Mouse (Mus musculus) layer of hippocampus, adult 11-12 months (tissue): ENCODE data around the gene Gstp3.
A peak's percentile ranks its signal among the peaks of the same experiment; 100 is the strongest.

Experiments
- DNase-seq: peaks from one replicate; pipeline ENCODE4 v3.0.0; 2022; ENCODE audit warnings: low spot score

Gene Gstp3

GRCm38 (mm10) chr19:4059069-4059740 lies at the start of gene Gstp3:
Gene Gstp3, minus strand, starts transcription at chr19:4059569.
- DNase-seq = no peak

GRCm38 (mm10) chr19:4108535-4108934 lies 49.2 kb upstream of the Gstp3 start:
- no peak for DNase-seq

- no peak for DNase-seq
These were observed 47.3 kb upstream of the Gstp3 start for GRCm38 (mm10) chr19:4106654-4107053.

- DNase-seq = no peak
These were observed 45.4 kb upstream of the Gstp3 start for GRCm38 (mm10) chr19:4104675-4105194.

GRCm38 (mm10) chr19:4103792-4104191 lies 44.4 kb upstream of the Gstp3 start:
- DNase-seq = no peak

- DNase-seq = no peak
These were observed 43.9 kb upstream of the Gstp3 start for GRCm38 (mm10) chr19:4103294-4103693.

DNA sequence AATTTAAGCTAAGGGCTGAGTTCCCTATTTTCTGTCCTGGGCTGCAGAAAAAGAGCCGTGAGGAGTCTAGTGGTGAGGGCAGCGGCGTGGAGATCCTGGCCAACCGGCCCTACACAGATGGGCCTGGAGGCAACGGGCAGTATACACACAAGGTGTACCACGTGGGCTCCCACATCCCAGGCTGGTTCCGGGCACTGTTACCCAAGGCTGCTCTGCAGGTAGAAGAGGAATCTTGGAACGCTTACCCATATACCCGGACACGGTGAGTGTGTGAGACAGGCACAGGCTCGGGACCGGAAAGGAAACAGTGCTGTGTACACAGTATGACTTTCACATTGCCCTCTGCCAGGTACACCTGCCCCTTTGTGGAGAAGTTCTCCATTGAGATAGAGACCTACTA lies 43.3 kb upstream of the Gstp3 start:
- no peak for DNase-seq

DNA sequence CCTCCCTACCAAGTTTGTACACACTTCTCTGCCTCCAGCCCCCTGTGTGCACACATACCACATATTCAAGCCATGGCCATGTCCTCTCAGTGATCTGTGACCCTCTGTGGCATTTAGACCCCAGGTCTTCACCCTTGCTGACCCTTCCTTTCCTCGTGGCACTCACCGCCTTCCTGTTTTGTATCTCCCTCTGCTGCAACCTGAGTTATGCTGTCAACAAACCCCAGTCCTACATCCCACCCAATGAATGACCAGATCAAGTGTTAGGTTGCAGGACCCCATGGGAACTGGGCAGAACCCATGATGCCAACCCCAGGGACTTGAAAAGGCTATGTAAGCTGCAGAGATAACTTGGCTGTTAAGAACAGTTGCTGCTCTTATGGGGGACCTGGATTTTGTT lies 42.7 kb upstream of the Gstp3 start:
- DNase-seq = no peak

DNA sequence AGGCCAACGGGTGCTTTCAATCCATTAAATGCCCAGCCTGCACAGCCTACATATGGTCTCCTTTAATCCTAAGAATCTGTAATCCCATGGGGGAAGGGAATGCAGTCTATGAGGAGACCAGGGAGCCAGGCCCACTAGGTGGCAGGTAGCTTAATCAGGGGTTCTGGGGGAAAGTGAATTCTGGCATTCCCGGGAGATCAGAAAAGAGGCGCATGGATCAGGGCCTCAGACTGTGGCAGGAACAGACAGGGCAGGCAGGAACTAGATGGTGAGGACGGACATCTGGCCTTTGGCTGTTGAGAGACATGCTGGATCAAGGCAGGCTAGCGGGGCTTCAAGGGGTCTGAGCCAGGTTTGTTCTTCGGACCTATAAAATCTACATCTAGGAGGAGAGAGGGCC lies 42.1 kb upstream of the Gstp3 start:
- no peak for DNase-seq

- peak; percentile 60 for DNase-seq
These were observed 41.4 kb upstream of the Gstp3 start for GRCm38 (mm10) chr19:4100718-4101261.

- DNase-seq = no peak
These were observed 40.7 kb upstream of the Gstp3 start, which contains the start of gene Pitpnm1 for GRCm38 (mm10) chr19:4099837-4100717. Gene Pitpnm1, plus strand, starts transcription at chr19:4099998.

- peak; percentile 93 for DNase-seq
These were observed 39.7 kb upstream of the Gstp3 start for GRCm38 (mm10) chr19:4099056-4099455.

DNA sequence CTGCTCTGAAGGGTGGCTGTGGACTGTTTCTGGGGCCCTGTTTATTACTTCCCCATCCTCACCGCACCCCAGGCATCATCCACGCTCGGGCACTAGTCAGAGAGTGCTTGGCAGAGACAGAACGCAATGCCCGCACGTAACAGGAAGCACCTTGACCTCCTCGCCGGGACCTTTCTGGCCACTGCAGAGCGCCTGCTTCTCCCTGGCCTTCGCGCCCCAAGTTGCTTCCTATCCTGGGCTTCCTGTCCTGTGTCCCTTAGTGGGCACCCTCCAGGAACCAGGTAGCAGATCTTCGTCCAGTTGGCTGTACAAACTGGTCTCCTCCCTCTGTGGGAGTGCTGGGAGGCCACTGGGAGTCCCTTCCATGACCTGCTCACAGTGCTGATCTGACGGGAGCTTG lies 39.1 kb upstream of the Gstp3 start:
- DNase-seq = no peak

DNA sequence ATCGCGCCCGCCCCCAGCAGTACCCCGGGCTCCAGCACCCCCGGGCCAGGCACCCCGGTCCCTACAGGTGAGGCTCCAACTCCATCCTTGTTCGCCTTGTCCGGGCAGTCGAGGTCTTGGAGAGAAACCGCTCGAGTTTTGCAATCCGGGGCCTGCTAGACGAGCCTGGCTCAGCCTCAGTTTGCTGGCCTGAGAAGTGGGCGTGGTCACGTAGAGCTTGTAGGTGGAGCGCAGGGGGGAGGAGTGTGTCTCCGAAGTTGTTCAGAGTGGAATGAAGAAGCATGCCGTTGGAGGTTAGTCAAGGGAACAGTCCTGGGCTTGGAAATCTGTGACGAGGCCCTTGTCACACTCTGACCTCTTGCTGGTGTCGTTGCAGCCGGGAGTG lies 38.1 kb upstream of the Gstp3 start:
- DNase-seq = peak; percentile 77

GRCm38 (mm10) chr19:4096642-4097440 lies 37.5 kb upstream of the Gstp3 start, which contains the start of gene Cdk2ap2:
Gene Cdk2ap2, plus strand, starts transcription at chr19:4097182.
- peak; percentile 100 for DNase-seq

DNA sequence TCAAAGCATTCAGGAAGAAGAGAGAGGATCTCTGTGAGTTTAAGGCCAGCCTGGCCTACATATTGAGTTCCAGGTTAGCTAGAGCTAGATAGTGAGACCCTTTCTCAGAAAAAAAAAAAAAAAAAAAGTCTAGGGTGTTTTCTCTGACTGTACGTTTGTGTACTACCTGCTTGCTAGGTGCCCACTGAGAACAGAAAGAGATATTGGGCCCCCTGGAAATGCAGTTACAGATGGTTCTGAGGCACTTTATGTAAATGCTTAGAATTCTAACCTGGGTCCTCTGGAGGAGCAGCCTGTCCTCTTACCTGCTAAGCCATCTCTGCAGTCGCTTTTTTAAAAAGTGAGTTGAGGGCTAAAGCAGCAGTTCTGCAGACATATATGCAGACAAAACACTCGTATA lies 36.4 kb upstream of the Gstp3 start:
- no peak for DNase-seq

- DNase-seq = no peak
These were observed 35.5 kb upstream of the Gstp3 start for GRCm38 (mm10) chr19:4094774-4095303.

- DNase-seq = no peak
These were observed 35.0 kb upstream of the Gstp3 start for GRCm38 (mm10) chr19:4094348-4094747.

DNA sequence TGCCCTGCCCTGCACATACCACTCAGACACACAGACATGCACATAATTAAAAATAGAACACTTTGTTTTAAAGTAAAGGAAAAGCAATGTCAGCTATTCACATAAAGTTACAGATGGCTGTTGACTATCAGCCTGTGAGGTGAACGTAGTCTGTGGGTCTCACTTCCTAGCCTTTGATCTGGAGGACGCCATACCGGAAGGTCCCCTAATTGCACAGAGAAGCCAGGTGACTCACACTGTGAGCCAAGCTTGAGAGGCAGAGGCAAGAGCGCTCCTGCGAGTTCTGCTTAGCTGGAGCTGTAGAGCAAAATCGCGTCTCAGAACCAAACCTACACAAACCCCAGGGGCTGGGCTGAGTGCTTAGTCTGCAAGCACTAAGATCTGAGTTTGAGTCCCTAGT lies 34.4 kb upstream of the Gstp3 start:
- DNase-seq = no peak

DNA sequence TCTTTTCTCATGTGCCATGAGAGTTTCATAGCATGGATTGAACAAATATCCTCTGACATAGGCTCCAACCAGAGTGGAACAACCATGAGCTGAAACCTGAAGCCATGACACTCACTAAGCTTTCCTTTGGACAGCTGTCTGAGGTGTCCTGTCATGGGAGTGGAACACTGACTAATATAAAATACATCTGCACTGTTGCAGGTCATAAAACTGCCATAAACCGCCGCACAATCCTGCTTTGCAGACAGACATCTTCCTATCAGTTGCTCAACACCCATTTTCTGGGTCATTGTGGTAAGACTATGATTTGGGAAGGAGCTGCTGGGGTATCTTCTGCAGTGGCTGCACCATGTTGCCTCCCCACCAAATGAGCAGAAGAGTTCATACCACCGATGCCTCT lies 33.4 kb upstream of the Gstp3 start:
- DNase-seq = no peak

- no peak for DNase-seq
These were observed 32.0 kb upstream of the Gstp3 start for GRCm38 (mm10) chr19:4091383-4091782.

DNA sequence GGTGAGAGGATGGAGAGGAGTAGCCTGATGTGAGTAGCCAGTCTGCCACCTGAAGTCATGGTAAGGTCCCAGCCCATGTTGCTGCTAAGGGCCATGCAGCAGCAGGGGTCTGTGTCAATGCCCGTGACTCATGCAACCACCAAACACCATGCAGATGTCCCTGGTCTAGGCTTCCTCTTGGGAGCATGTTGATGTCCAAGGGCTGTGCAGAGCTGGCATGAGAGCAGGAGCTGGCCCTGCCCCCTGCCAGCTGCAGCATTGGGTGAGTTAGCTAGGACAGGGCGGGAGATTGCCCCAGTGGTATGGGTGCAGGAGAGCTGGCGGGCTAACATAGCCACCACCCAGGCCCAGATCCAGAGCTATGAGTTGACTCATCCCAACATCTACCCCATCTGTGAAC lies 31.1 kb upstream of the Gstp3 start:
- no peak for DNase-seq
